Mouse (Mus musculus) intestine, embryonic 14.5 days (tissue): ENCODE data around the gene Tmem209. TPM values are rescaled to one million over a fixed set of nuclear protein-coding genes. Genes with fewer than 3 reads are reported as not detected.
A peak's percentile ranks its signal among the peaks of the same experiment; 100 is the strongest.

ENCODE experiments used
- ATAC-seq: fragments of 200-750 bp; cut with Nextera tagmentation; replicated peaks from 2 replicates; pipeline ENCODE4 v1.8.0; 2017; ENCODE audit warnings: low read depth, moderate number of reproducible peaks, moderate TSS enrichment, moderate library complexity; ENCODE audit not compliant: low FRiP score, low TSS enrichment
- DNase-seq: peaks from one replicate; pipeline ENCODE4 v3.0.0-alpha.2; 2018; ENCODE audit warnings: low spot score
- H3K27ac ChIP-seq: fragments of 300-500 bp; sonication (generic); 2 replicates; pipeline ENCODE4 v1.5.1; 2014; ENCODE audit warnings: low read depth, mild to moderate bottlenecking, control low read depth
- H3K27me3 ChIP-seq: fragments of 300-500 bp; sonication (generic); replicated peaks from 2 replicates; pipeline ENCODE4 v1.6.1; 2014; ENCODE audit warnings: low read length, control low read depth; ENCODE audit not compliant: control insufficient read depth, insufficient read depth
- H3K36me3 ChIP-seq: fragments of 300-500 bp; sonication (generic); 2 replicates; pipeline ENCODE4 v1.6.1; 2014; ENCODE audit warnings: low read length, control low read depth; ENCODE audit not compliant: control insufficient read depth, insufficient read depth
- H3K4me1 ChIP-seq: fragments of 300-500 bp; sonication (generic); replicated peaks from 2 replicates; pipeline ENCODE4 v1.6.1; 2014; ENCODE audit warnings: low read length, control low read depth, mixed read lengths; ENCODE audit not compliant: control insufficient read depth, insufficient read depth
- H3K4me2 ChIP-seq: fragments of 300-500 bp; sonication (generic); 2 replicates; pipeline ENCODE4 v1.6.1; 2014; ENCODE audit warnings: low read length
- H3K4me3 ChIP-seq: fragments of 300-500 bp; sonication (generic); 2 replicates; pipeline ENCODE4 v1.5.1; 2014; ENCODE audit warnings: low read depth, low read length, control low read depth, mixed read lengths
- H3K9ac ChIP-seq: fragments of 300-500 bp; sonication (generic); 2 replicates; pipeline ENCODE4 v1.6.1; 2014; ENCODE audit warnings: mild to moderate bottlenecking, low read length
- H3K9me3 ChIP-seq: fragments of 300-500 bp; sonication (generic); 2 replicates; pipeline ENCODE4 v1.6.1; 2016; ENCODE audit warnings: low read length, control low read depth; ENCODE audit not compliant: control insufficient read depth
- WGBS: fragments of 180-500 bp; shearing (Covaris S2); extraction: QIAGEN DNeasy Blood & Tissue Kit; methylation state at CpG from one replicate; pipeline ENCODE4 v1.1.7; 2014; 5-methylcytosine and 5-hydroxymethylcytosine counted together
- polyA plus RNA-seq: library from polyadenylated mRNA; unstranded; fragments of >200 nt; fragmentation: Nextera tagmentation; extraction: Ambion mirVana; gene quantifications from 2 replicates; pipeline ENCODE4 v1.2.1, GENCODE M21; 2014

Gene Tmem209
- polyA plus RNA-seq, 1 experiment from 2014 or later, result 40.9 TPM

DNA sequence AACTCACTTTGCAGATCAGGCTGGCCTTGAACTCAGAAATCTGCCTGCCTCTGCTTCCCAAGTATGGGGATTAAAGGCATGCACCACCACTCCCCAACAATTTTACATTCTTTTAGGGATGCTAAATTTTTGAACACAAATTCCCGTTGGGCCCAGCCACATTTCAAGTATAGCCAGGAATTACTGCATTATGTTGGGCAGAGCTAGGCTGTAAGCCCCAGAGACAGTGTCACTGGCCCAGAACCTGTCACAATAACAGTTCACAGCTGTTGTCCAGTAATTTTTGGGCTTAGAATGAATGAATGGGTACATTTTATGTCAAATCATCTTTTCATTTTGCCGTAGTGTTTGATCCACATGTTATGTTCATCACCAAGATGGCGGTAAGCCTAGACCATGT lies 73.1 kb downstream of the Tmem209 start:
- Histone ChIP-seq H3K4me2 (no peak overlapping the region), H3K27me3 (no peaks in the 10 kb centered on the region), H3K27ac (no peak overlapping the region), H3K4me3 (no peak overlapping the region), H3K9ac (no peak overlapping the region), H3K36me3 (peaks cover 18% of the 10 kb centered on the region), H3K4me1 (no peaks in the 10 kb centered on the region), H3K9me3 (no peaks in the 10 kb centered on the region)
- 81% methylated on average over 3 of the region's 3 CpGs for WGBS
- DNase-seq (no peak), ATAC-seq (no peak)

DNA sequence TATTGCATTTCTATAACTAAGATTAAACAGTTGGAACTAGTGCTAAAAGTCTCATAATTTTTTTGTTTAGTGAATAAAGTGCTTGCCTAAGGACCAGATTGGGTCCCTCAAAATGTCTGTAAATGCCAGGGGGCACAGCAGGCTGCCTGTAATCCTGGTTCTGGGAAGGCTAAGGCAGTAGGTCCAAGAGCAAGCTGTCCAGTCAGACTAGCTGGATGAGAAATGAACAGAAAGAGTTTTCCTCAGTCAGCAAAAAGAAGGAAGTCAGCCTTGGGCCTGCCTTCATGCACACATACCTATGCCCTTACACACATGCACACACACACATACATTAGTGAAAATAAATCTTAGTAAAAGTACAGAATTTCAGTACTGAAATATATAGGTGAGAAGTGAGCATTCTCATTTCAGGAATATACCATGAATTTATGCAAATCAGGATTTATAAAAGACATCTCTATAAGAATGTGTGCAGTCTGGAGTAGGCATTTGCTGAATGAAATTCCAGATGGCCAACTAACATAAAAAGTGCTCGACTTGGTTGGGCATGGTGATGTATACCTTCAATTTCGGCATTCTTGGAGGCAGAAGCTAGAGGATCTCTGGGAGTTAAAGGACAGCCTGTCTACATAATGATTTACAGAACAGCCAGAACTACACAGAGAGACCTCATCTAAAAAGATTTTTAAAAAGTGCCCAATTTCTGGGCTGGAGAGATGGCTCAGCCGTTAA lies 77.0 kb downstream of the Tmem209 start:
- WGBS, result 35% methylated on average over 3 of the region's 3 CpGs
- peak overlapping the region; percentile 54 for H3K27ac ChIP-seq
- H3K4me1 ChIP-seq, result no peaks in the 10 kb centered on the region
- no peak overlapping the region for H3K4me3 ChIP-seq
- DNase-seq, result no peak
- H3K4me2 ChIP-seq, result no peak overlapping the region
- ATAC-seq, result no peak
- H3K9ac ChIP-seq, result no peak overlapping the region
- H3K9me3 ChIP-seq, result no peaks in the 10 kb centered on the region
- no peaks in the 10 kb centered on the region for H3K36me3 ChIP-seq
- H3K27me3 ChIP-seq, result no peaks in the 10 kb centered on the region

Other genes with a start within 250 kb of the Tmem209 start
- 50.5 and 50.8 TPM in 2 replicates for gene Ube2h, start 205.2 kb downstream of the Tmem209 start, polyA plus RNA-seq
- 50.4 and 58.4 TPM in 2 replicates for gene Zc3hc1, start 118.8 kb downstream of the Tmem209 start, polyA plus RNA-seq
- gene Klhdc10, start 107.9 kb downstream of the Tmem209 start, polyA plus RNA-seq, result 23.1 and 24.1 TPM in 2 replicates
- not detected in 2 replicates for gene Ssmem1, start 66 bp upstream of the Tmem209 start, polyA plus RNA-seq
- 1.8 and 206 TPM in 2 replicates for gene Cpa2, start 31.8 kb upstream of the Tmem209 start, polyA plus RNA-seq
- gene Cpa4, start 58.6 kb upstream of the Tmem209 start, polyA plus RNA-seq, result 0.73 and 0.93 TPM in 2 replicates
- gene Cpa5, start 101.2 kb upstream of the Tmem209 start, polyA plus RNA-seq, result 0.19 and 0.23 TPM in 2 replicates
- gene Cpa1, start 129.4 kb upstream of the Tmem209 start, polyA plus RNA-seq, result 2.6 and 167 TPM in 2 replicates
- 10.0 and 10.3 TPM in 2 replicates for gene Cep41, start 184.0 kb upstream of the Tmem209 start, polyA plus RNA-seq
- gene Mest, start 213.8 kb upstream of the Tmem209 start, polyA plus RNA-seq, result 962 and 973 TPM in 2 replicates